Mouse (Mus musculus) kidney, postnatal 14 days (tissue): ENCODE results near the gene B3galnt2.
"Not testable (repeated sequence)": the region's sequence is repeated elsewhere in the genome, so short reads cannot be mapped to it uniquely, and the experiment has no call there.

Source experiments
- DNase-seq: peaks from one replicate; pipeline ENCODE4 v3.0.0; 2022; ENCODE audit warnings: mixed read lengths

B3galnt2 gene

DNA sequence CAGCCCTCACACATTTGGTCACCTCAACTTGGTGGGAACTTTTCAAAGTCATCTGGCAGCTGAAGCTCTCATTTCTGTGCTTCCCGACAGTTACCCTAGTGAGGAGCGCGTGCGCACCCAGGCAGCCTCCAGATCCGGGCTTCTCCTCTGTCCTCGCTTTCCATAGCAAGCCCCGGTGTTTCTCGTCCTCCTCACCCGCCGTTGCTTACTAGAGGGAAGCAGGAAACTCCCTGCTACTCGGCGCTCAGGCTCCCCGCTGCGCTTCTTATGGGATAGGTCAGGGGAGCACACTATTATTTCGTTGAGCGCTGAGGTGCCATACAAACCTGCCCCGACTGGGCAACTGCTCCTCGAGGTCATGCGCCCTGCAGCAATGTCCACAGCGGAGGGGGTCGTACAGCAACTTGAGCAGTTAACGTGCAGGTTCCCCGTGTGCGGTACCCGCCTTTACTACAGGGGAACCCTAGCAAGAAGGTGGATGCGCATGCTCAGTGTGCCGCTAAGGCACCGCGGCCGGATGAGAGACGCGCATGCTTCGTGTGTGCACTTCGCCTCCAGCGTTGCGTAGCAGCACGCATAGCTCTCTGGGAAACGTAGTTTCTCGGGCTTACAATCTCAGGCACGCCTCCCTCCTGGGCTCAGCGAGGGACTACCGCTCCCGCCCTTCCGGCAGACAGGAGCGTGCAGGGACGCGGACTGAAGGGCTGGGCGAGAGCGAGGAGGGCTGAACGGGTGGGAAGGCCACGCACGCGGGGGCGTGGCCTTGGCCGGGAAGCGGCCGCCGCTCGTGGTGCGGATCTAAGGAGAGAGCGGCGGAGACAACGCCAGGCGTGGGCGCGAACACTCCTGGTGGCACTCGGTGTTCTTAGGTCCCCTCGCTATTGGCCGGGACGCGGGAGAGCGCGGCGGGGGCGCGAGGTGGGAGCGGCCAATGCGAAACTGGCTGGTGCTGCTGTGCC, at the start of gene B3galnt2:
TSS of gene B3galnt2 (plus strand) at position 596 of the 959 bp plus-strand sequence.
- peak; percentile 99 for DNase-seq

DNA sequence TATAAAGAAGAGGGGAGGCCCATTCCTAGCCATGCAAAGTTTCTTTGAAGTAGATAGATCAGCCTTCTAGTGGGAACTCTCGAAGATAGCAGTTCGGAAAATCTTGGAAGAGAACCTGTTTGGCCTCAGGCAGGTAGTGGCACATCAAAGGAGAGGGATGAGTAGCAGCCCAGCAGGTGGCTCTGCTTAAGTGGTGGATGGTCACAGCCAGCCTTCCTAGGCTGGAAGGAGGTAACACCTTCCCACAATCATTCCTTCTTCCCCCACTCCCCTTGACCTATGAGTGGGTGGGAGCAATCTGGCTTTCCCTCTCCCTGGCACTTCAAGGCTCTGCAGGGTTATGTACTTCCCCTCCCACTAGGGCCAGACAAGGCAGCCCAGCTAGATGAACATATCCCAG, 42.9 kb upstream of the B3galnt2 start:
- DNase-seq: no peak

DNA sequence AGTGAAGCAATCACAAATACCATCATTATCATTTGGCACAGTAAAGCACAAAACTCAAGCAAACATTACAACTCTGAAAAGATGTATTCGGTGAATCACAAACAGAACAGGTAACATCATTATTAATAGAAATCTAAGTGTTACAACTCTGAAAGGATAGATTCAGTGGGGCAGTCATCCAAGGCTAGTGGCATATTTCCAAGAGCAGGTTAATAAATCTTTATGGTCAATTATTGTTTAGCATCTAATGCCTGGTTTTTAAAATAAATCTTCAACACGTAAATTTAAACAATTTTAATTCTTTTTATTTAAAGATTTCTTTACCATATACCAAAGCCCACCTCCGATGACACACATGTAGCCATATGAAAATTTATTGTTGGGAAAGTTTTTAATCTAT, 34.9 kb upstream of the B3galnt2 start:
- DNase-seq: no peak

DNA sequence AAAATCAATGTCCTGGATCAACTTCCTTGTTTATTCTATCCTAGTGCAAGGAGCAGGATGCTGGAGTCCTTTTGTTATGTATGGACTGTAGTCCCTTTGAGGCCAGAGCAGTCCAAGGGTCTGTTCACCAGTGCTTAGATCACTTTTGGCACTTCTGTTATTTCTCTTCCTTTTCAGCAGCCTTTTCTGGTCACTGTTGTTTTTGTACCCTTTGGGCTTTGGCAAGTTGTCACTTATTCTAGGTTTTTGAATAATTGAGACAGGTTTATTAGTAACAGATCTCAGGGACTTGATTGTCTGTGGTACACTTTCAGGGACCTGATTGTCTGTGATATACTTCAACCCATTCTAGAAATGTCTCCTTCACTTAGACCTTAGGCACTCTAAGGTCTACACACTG, 31.7 kb upstream of the B3galnt2 start:
- DNase-seq: no peak

DNA sequence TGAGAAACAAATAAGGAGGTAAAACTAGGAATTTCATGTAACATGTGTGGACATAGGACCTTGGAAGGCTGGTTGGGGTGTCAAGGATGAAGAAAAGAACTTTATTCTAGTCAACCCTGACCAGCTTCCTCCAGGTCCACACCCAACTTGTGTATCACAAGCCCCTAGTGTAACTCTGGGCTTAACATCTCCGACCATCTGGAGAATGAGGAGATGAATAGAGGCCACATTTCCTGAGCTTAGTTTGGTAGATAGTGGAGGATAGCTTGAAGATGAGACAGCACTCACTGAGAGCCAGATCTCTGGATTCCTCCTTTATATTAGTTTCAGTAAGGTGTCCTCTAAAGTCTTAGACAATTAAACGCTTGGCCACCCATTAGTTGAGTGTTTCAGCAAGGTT, 24.3 kb upstream of the B3galnt2 start:
- DNase-seq: no peak

DNA sequence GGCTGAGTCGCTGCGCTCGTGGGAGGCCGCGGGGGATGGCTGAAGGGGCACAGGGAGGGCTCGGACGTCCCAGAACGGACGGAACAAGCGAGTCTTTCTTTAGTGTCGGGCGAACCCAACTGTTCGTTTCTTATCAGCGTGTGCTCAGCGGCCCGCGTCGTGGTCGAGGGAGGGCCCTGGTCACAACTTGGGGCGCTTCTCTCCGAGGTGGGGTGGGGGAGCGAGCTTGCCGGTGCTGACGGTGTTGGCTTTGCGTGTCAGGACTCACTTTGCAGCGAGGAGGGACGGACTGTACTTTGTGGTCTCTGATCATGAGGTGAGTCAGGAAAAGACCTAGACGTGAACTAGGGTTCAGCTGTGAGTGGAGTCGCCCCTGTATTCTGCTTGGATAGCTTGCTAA, 662 bp downstream of the B3galnt2 start:
- DNase-seq: peak; percentile 57

DNA sequence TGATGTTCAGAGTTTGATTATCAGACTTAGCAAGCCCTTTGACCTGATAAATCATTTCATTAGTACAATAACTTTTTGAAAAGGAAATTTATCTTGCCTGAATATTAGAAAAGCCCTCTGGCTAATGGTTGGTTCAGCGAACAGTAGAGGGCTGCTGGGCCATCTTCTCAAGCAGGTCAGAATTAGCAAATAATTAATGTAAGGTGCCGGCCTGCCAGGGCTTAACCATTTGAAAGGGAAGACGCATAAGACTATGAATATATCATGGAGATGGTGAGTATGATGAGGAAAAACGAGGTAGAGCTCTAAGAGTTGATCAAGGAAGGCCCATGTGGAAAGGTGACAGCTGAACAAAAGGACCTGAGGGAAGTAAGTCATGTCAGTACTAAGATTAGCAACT, 2.4 kb downstream of the B3galnt2 start:
- DNase-seq: peak; percentile 9

DNA sequence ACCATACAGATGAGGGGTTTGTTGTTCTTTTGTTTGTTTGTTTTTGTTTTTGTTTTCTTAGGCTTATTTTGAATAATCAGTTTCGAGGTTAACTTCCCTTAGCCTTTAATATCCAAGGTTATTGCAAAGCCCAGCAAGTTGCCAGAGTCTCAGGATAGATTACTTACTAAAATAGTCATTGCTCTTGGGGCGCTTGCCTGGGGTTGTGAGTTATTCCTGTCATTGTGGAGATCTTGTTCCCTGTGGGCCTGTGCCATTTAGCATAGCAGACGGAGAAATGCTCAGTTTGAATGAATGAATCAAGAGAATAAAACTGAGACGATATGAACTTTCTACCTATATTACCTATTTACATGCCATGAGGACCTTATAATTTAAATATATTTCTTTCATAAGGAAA, 5.9 kb downstream of the B3galnt2 start:
- no peak for DNase-seq

DNA sequence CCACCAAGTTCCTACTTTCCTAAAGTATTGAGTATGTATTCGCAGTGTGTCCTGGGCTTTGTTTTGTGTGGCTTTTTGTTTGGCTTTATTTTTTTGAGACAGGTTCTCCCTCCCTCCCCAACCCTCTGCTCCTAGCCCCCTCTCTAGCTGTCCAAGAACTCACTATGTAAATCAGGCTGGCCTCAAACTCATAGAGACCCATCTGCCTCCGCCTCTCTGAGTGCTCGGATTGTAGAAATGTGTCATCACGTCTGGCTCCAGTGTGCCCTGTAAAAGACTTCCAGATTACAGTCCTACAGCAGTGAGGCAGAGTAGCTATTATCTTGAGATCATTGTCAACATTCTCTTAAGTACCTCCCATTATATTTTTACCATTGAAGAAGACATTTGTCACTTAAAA, 6.8 kb downstream of the B3galnt2 start:
- no peak for DNase-seq

DNA sequence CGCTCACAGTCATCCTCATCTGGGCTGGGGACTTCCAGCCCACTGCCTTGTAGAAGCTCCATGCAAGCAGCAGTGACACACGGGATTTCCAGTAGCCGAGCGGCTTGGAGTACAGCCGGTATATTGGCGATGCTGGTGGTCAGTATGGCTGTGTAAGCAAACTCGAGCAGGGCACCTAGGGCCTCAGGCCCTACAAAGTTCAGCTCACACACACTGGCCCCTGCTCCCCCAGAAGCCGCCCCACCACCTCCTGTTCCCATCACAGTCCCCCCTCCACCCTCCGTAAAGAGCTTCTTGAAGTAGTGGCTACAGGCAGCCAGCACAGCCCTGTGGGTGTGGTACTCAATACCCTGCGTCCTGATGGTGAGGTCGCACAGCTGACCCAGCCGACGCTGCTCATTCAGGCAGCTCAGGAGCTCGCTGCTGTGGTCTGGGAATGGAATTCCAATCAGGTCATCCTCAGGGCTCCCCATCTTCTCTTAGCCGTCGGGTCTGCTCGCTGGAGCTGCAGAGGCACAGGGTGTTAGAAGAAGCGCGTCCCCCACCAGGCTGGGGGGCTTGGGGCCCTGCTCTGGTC, 11.2 kb downstream of the B3galnt2 start:
- DNase-seq: no peak

DNA sequence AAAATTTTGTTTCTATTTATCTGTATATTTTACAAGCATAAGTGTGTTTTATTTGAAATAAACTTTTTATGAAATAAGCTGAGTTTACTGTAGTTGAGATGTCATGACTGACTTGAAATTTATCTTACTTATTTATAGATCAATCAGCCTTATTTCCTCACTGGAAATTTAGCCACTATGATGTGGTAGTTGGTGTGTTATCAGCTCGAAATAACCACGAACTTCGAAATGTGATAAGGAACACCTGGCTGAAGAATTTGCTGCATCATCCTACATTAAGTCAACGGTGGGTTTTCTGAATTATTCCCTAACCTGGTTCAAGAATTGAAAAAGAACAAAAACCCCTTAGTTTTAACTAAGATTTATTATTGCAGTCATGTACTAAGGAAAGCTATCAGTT, 11.9 kb downstream of the B3galnt2 start:
- DNase-seq: no peak

DNA sequence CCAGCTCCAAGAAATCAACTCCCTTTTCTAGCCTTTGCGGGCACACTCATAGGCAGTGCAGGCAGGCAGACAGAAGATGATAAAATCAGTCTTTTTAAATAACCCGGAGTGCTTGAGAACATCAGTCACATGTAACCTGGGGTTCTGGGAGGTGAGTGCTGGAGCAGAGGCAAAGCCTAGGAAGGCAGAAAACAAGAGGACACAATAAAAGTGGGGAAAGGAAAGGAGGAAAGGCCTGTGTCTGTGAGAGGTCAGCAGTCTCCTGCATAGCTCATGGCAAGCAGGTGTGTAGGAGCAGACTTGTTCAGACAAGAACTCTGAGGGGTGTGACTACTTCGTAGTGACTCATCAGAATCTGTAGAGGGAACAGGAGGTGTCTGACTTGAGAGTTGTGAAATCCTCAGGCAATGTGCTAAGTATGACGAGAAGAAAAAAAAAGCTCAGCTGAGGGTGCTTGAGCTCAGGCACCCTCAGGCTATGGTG, 14.4 kb downstream of the B3galnt2 start:
- no peak for DNase-seq

DNA sequence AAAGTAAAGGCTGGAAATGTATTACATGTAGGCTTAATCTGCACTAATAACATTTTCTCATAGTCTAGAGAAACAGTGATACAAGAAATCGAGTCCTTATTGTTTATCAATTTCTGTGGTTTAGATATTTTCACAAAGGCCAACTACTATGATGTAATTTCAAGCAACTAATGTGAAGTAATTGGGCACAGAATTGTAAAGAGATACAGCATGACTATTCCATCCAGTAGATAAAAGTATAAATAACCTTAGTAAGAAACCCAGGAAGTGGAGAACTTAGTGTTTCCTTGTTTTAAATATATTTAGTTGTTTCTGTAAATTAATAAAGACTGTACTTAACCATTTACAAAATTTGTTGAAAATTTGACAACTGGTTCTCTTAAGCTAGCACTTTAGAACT, 15.5 kb downstream of the B3galnt2 start:
- DNase-seq: no peak

DNA sequence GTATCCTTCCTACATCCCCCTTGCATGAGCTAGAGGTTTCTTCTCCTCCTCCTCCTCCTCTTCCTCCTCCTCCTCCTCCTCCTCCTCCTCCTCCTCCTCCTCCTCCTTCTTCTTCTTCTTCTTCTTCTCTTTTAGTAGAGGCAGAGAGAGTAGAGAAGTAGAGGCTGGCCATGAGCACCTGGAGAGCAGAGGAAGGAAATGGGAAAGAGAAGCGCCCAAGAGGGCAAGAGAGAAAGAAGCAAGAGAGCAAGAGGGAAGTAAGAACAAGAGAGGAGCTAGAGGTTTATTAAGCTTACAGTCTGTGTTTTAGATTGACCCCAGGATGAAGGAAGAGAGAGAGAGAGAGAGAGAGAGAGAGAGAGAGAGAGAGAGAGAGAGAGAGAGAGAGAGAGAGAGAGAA, 27.6 kb downstream of the B3galnt2 start:
- DNase-seq: not testable (repeated sequence)

DNA sequence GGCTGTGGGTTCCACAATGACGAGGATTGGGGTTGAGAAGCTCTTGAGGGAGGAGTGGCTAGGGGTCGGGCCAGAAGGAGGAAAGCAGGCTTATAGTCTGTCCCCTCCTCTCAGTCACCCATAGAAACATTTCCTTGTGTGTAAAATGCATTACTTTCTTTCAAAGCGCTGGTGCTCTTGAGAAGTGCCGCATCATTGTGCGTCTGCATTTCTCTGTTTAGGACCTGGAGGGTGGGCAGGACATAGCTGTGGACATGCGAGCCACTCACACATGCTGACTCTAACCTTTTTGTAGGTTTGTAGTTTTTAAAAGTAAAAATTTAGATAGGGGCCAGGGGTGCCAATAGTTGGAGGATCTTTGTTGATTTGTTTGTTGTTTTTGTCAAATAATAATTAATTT, 29.3 kb downstream of the B3galnt2 start:
- DNase-seq: no peak

DNA sequence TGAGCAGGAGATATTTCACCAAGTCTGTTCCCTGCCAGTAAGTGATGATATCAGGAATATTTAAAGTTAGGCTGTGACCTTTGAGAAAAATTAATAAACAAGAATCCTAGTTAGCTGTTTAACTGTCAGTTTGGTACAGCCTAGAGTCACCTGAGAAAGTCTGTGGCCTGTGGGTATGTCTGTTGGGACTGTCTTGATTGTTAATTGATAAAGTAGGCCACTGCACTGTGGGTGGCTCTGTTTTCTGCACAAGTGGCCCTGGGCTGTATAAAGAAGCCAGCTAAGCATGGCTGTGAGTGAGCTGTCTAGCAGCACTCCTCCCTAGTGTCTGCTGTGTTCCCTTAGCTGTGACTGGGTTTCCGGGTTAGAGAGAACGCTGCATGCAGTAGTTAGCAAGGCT, 34.9 kb downstream of the B3galnt2 start:
- no peak for DNase-seq

DNA sequence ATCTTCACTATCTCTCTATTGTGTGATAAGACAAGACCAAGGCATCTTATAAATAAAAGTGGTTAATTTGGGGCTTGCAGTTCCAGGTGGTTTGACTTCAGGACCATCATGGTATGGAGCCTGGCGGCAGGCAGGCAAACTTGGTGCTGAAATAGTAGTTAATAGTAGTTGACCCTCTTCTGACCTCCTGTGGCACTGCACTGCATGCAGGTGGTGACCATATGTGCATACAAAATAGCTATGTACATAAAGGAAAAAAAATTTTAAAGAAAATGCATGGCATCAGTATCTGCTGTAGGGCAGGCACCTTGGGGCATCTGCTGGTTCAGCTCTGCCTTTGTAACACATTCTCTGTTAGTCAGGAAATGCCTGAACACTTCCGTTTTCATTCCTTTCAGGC, 36.1 kb downstream of the B3galnt2 start:
- no peak for DNase-seq

DNA sequence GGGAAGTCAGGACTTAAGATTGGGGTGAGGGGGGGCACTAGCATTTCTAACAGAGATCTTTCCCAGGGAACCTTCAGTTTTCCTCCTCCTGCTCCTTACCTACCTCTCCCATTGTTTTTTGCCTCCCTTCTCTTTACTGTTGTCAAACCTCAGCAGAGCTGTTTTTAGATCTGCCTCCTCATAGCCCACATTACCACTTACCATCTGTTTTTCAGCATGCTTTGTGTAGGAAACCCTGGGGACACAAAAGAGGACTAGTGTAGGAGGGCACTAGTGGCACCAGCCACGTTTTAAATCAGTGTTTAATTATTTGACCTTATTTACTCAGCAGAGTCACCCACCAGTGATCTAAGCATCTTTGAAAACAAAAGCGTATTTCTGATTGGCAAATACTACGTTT, 38.8 kb downstream of the B3galnt2 start:
- no peak for DNase-seq

DNA sequence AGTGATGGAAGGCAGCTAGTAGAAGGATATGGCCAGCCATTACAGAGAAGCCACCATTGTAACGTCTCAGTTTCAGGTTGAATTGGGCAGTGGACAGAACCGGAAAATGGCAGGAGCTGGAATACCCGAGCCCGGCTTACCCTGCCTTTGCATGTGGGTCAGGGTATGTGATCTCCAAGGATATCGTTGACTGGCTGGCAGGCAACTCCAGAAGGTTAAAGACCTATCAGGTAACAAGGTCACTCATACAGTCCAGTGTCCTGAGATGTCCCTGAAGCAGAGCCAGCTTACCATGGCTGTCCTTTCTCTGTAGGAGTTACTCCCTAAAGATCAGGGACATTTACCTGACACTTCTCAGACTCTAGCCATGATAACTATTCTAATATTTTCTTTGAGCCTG, 40.8 kb downstream of the B3galnt2 start:
- DNase-seq: no peak

DNA sequence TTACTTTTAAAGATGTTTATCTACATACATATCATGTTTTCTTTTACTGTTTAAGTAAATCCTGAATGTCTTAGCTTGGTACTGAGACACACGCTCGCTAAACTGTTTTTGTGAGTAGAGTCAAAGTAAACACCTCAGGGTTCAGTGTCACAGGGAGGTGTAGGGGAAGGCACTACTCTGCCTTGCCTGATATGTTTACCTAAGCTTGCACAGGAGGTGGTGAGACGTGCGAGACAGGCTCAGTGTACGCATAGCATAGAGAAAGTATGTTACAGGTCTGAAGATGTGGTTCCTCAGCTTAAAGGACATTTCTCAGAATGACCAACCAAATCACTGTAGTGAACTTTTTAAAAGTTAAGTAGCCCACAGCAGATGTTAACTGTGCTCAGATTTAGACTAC, 43.2 kb downstream of the B3galnt2 start:
- DNase-seq: no peak

DNA sequence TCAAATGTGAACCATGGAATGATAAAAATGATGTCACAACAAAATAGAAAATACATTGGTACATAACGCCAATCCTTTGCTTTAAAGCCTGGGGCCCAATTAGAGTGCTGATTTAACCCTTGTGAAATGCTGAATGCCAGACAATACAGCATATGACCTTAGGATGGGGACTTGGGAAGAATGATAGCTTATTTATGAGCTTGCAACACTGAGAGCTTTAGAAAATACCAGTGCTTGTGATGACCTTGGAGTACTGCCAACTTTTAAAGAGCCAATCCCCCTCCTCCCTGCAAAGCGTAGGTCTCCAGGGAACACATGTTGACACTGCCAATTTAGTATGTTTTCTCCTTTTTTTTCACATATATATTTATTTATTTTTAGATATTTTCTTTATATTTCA, 48.4 kb downstream of the B3galnt2 start:
- peak; percentile 16 for DNase-seq

DNA sequence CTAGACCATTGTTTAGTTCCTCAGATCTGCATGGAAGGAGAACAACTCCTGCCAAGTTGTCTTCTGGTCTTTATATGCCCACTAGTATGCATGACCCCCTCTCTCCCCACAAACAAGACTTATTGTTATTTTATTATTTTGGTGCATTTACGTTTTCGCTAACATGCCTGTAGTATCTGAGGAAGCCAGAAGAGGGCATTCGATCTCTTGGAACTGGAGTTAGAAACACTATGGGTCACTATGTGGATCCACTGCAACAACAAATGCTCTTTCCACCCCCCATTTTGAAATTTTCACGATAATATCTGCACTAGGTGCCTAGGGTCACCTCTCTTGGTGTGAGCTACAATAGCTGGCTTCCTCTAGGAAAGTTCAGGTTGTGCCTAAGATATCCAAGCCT, 49.8 kb downstream of the B3galnt2 start:
- DNase-seq: peak; percentile 10

DNA sequence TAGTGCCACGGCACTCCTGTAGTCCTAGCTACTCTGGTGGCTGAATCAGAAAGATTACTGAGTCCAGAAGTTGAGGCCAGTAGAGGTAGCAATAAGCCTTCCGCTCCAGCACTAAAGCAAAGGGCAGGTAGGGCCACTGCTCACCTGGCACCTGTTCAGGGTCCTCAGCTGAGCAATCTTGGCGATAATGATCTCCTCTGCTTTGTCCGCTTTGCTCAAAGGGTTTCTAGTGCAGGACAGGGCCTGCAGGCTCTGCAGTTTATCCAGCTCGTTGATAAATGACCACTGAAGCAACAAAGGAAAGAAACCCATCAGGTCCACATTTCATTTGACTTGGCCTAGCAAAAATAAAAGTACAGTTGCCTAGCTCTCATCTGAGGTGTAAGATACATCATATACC, 50.7 kb downstream of the B3galnt2 start:
- DNase-seq: peak; percentile 5

DNA sequence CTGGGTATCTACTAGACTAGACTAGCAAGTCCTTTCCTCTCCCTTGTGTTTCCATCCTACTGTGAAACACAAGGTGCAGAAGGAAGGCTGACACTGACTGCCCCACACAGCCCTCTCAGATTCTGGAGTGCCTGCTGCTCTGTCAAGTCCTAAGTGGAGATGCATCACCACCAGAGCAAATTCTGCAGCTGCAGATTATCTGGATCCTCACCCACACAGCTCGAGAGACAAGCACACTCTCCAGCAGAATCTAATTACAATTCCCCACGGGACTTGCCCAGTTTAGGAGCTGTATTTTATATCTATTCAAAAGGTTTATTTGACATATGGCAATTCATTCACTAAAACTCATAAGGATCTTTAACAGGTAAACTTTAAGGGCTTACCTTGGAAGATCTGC, 51.8 kb downstream of the B3galnt2 start:
- no peak for DNase-seq
